Mouse (Mus musculus): ENCODE results near the gene Patj.
"Not testable (repeated sequence)": the region's sequence is repeated elsewhere in the genome, so short reads cannot be mapped to it uniquely, and the experiment has no call there.

Gene Patj

DNA sequence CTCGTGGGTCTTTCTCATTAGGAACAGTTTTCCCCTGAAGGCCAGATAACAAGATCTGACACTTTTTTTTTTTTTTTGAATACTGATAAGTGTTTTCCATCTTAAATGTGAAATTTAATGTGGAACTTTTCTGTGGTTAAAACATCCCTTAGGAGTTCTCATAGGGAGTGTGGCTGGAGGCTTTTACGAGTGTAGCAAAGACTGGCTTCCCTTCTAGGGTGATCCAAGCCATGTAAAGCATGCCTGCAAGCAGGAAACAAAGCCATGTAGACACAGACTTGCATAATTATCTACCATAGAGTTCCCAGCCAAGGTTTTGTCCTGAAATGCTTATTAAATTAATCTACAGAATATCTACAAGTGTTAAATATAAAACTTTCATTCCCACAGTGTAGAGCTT lies 263.4 kb downstream of the Patj start:
- no peak for DNase-seq (ENCODE audit: low spot score)

DNA sequence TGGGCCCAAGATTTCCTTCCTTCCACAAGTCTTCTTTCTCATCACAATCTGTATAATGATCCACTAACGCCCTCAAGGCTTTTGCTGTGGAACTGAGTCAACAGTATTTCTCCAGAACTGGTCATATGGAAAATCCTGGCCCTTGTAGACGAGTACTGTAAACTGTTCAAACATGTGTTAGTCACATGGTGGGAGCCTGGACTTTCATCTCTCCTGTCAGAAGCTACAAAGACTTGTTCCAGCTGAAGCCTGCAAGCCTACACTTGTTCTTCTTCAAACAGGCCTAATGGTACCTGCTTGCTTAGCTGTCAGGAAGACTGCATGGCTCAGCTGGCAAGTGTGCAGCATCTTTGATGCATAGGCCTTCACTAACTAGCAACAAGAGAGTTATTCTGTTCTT lies 264.9 kb downstream of the Patj start:
- DNase-seq (ENCODE audit: low spot score) = no peak

DNA sequence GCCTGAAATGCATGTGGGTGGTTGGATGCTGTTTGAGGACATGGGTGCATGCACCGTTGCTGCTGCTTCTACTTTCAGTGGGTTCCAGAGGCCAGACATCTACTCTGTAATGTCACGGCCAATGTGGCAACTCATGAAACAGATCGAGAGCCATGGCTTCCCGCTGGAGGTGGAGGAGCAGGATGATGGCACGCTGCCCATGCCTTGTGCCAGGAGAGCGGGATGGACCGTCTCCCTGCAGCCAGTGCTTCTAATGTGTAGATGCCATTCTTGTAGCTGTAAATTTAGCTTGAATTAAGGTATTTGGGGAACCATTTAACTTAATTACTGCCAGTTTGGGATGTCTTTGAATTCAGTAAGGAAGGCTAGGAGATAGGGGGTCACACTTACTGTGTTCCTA lies 270.3 kb downstream of the Patj start:
- no peak for DNase-seq (ENCODE audit: low spot score)

DNA sequence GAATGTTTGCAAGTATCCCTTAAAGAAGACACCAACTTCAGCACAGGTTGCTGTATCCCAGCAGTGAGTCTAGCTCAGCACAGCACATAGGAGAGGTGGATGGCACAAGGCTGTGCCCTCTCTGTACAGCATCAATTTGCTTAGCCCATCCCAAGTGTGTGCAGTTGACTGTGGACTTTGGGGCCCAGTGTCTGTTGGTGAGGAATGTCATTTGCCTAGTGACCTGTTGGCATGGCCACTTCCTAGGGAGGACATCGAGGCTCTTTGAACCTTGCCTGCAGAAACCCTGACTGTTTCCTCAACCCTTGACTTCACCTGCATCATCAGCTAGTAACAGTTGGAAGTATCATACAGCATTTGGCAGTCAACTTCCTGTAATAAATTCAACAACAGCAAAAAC lies 270.9 kb downstream of the Patj start:
- DNase-seq (ENCODE audit: low spot score) = no peak

DNA sequence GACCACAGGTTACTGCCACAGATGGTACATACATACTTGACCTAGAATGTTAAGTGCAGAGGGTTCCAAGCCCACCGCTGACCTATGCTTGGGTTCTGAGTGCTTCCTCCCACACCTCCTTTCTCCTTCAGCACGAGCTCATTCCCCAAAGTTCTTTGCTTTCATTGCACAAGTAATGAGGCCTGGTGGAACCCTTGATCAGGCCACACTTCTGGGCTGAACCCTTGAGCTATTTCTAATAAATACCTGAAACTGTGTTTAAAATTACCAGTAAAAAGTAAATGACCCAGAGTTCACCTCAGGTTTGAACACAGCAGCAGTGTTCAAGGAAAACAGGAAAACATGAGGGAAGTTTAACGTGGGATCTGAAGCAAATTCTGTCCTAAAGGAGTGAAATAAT lies 271.4 kb downstream of the Patj start:
- DNase-seq (ENCODE audit: low spot score) = no peak

DNA sequence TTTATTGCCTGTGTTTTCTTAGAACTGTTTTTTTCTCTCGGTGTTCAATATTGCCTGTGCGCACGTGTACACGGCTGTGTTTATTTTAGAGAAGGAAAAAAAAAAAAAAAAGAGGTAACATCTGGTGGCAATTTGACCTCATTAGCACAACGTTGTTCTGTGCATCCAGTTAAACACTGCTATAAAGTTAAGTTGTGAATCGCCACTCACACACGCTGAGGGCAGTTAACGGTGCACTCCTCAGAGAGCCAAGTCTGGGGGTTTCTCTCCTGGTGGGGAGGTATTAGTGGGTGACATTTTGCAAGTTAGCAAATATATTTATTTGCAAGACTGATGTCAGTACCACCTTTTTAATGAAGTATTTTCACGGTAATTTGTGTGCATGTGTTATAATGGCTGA lies 281.9 kb downstream of the Patj start:
- peak; percentile 37 for DNase-seq (ENCODE audit: low spot score)

DNA sequence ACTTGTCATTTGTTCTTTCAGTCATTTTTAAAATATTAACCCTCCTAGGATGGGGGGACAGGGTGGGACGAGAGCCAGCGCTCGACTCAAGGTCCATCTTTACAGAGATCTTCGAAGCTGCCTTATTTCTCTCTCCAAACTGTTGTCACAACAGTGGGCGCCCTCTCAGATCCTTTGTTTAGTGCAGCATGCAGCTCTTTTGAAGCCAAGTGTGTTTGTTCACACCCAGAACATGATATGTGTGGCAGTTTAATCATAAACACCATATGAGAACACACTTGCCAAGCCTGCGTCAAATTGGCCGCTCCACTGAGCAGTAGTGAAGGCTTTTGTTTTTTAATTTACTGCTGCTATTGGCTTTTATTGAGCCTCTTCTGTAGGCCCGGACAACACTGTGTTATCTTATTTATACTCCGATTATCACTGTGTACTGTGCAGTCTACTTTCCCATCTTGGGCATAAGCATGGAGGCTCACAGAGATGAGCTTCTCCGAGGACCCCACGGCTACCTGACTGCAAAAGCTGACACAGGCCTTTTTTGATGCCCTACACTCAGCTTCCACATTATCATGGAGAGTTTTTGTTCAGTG lies 291.2 kb downstream of the Patj start:
- no peak for DNase-seq (ENCODE audit: low spot score)

DNA sequence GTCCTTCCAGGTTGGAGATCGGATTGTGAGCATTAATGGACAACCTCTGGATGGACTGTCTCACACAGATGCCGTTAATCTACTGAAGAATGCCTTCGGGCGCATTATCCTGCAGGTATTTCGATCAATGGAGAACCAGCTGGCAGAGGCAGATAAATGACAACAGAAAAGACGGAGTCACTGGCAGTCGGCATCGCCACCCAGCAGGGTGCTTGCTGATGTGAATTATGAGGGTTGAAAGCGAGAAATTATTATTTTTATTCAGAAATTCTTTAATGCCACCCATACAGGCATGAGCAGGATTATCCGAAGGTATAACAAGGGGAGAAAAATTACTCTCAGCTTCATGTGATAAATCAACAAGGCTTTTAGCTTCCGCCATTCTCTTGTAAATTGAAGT lies 292.5 kb downstream of the Patj start:
- no peak for DNase-seq (ENCODE audit: low spot score)

DNA sequence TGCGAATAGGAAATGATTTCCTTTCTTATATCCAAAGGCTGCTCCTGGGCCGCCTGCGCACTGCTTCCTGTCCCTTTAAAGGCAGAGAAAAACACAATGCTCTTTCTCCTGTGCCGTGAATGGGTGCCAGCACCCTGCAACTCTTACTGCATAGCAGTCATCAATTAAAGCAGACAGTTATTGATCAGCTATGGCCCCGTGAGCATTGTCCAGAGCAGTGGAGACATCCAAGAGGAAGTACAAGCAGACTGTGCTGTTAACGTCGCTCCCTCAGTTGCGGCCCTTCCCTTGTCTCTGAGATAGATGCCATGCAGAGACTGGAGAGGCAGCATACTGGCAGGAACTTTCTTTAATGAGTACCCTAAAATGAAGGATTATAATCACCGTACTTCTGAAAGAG lies 292.9 kb downstream of the Patj start:
- DNase-seq (ENCODE audit: low spot score) = no peak

DNA sequence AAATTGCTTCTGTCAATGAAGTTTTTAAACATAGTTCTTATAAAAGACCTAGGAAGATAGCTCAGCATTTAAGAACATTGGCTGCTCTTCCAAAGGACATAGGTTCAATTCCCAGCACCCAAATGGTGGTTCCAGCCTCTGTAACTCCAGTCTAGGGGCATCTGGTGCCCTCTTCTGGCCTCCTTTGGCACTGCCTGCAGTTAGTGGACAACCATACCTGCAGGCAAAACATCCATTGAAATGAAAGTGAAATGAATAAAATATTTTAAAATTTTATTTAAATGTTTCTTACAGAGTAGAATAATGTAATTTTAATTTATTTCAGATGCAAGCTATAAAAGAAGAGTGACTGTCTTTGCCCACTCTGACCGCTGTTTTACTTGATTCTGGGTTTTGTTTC lies 294.4 kb downstream of the Patj start:
- DNase-seq (ENCODE audit: low spot score) = no peak

DNA sequence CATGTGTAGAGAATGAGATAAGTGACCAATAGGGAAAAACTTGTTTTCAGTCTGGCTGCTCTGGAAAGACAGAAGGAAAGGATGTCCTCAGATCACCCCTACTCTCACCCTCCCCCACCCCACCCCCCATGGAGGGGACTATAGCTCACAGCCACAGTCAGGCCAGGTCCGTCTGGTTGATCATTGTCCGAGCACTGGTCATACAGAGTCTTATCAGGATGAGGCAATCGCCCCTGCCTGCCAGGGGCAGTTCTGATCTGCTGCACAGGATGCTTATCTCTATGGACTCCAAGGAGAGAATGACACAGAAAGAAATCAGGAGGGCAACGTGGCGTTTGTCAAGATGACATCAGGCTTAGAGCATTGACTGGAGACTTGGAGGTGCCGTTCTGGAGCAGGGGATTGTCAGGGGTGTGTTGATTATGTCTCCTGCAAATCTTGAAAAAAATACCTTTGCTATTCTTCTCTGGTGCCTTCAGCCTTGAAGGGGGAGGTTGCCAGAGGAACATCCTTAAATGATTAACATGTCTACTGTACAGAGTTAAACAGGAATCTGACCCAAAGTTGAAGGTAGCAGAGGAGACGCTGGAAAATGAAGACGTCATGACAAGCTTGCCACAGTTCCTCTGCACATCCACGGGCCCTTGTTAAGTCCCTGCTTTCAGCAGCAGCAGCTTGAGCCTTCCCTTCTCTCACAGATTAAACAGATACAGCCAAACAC lies 298.0 kb downstream of the Patj start:
- DNase-seq (ENCODE audit: low spot score) = no peak

DNA sequence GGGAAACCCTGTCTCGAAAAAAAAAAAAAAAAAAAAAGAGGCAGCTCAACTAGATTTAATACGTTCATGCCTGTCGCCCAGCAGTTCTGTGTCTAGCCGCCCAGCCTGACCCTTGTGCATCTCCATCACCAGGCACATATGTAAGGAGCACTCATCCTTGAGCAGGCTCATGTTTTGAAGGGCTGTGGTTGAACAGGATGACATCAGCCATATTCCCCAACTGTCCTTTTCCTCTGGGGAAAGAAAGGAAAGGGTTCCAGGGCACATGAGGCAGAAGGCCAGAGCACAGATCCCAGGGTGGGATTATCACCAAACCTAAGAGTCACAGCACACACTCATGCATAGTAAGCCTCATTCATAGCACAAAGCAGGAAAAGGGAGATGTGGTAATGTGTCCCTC lies 302.3 kb downstream of the Patj start:
- no peak for DNase-seq (ENCODE audit: low spot score)

DNA sequence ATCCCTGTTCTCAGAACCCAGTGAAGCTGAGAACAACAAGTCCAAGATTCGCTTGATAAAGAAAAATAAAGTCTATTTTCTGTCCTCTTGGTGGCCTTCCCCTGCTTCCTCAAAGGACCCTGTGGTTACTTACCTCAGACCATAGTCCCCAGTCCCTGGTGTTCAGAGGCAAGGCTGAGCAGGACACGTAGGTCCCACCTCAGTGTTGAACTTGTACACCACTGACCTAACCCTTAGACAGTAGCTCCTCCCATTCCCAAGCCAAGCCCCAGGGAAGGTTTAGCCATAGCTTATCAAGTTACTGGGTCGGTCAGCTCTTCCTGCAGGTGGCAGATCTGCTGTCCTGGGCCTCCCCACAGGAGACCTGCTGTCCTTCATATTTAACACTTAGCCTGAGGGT lies 303.3 kb downstream of the Patj start:
- DNase-seq (ENCODE audit: low spot score) = no peak

DNA sequence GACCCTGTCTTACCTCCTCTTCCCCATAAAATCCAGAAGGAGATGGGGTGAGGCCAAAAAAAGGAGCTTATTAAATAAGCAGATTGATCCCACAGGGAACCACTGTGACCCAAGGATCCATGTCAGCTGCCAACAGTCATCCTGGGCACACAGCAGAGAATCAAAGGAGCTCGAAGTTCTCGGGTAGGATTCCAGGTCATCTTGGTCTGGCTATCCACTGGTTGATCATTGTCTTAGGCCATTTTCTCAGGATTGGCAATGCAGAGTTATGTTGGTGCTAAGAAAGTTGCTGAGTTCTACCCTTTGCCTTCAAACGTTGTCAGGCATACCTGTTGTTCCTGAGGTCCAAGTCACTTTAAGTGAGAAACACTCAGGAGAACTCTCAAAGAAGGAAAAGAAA lies 304.6 kb downstream of the Patj start:
- DNase-seq (ENCODE audit: low spot score) = no peak

DNA sequence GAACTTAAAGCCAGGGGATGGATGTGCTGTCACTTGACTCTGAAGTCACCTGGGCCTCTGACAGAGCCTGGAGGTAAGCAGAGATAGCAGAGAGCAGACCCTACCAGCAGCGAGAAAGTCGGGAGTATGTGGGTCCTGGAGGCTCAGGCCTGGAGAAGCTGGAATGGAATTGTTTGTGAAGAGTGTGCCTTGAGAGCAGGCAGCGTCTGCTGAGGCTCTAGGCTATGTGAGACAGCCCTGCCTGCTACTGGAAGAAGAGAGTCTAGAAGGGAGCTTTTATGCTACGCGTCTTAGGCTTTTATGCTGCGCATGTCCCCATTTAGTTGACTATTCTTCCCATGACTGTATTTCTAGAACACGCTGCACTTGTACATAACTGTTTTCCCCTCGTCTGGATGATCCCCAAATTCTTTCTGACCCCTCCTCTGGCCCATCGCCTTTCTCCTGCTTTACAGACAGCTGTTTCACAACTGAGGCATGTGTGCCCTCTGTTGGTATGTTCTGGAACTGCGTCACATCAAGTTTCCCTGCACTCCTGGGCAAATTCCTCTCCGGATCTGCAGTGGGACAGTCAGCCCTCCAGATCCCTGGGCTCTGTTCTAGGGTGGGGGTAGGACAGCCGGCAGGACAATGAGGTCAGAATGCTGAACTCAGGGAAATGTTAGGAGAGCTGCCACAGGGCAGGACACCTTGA lies 306.8 kb downstream of the Patj start:
- peak; percentile 90 for DNase-seq (ENCODE audit: low spot score)

DNA sequence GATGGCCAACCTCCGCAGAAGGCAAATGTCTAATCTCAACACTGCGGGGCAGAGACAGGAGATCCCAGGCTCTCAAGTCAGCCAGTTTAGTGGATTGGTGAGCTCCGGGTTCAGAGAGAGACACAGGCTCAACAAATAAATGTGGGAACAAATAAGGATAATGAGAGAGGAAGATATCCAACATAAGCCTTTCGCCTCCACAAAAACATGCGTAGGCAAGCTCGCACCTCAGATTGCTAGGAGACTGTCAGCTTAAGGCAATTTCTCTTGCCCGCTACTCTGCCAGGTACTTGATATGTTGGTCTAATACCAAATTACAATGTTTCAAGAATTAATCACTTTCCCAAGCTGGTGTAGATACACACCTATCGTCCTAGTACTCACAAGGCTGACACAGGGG lies 315.3 kb downstream of the Patj start:
- no peak for DNase-seq (ENCODE audit: low spot score)

DNA sequence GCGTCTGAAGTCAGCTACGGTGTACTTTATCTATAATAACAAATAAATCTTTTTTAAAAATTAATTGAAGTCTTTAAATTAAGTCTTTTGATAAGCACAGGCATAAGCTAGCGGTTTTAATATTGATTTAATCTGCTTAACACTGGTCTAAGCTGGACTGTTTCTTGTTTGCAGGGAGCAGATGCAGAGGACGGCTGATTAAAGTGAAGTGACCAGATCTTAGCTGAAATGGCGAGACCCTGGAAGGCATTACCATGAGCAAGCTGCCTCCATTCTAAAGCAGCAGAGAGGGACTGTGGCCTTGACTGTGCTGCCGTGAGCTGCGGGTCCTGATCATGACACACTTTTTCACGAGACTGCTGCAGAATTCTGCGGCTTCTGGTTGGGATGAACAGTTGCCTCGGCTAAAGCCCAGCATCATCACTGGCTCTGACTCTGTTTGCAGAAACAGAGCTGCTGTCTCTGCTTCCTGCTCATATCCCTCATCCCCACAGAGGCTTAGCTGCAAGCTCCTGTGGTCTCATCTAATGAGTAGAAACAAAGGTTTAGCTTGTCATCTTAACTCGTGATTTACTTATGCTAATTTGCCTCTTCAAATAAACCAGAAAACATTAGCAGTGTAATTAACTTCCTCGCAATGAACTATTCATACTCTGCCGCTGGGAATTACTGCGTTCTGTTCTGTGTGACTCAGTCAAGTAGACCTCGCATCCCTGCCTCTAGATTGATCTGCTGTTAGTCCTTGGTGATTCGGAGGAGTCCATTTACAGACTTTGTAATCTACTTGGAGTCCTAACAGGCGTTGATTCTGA lies 322.4 kb downstream of the Patj start:
- DNase-seq (ENCODE audit: low spot score) = no peak

DNA sequence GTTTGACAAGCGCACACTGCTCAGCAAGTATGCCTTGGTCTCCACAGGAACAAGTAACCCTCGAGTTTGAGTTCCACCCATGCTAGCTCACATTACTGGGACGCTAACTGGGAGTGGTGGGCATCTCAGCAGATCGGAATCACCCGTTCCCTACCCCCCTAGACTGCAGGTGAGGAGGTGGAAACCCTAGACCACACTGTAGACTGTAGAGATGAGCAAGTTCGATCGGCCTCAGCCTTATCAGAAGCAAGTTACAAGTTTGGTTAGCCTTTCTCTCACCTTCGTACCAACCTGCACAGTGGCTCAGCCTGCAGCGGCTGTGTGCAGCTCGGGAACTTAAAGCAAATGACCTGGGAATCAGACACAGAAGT lies 322.9 kb downstream of the Patj start:
- DNase-seq (ENCODE audit: low spot score) = no peak

DNA sequence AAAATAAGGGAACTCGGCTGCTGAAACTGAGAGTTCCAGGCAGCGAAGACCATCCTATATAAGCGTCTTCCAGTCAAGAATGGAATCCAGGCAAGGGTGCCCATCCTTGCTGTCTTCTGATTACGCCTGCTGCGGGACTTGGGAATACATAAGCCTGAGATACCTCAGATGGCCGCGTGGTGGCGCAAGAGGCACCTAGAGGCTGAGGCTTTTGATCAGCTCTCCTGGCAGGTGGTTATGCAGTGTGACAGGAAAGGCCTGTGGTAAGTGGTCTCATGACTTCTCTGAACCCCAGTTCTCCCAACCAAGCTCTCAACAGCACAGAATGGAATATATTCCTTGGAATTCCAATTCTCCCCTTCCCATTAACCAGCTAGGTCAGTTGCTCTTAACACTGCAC lies 326.9 kb downstream of the Patj start:
- DNase-seq (ENCODE audit: low spot score) = peak; percentile 85

DNA sequence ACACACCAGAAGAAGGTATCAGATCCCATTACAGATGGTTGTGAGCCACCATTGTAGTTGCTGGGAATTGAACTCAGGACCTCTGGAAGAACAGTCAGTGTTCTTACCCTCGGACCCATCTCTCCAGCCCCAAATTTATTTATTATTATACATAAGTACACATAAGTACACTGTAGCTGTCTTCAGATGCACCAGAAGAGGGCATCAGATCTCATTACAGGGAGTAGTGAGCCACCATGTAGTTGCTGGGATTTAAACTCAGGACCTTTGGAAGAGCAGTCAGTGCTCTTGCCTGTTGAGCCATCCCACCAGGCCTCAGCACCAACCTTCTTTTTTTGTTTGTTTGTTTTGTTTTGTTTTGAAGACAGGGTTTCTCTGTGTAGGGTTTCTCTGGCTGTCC lies 329.1 kb downstream of the Patj start:
- DNase-seq (ENCODE audit: low spot score) = not testable (repeated sequence)

DNA sequence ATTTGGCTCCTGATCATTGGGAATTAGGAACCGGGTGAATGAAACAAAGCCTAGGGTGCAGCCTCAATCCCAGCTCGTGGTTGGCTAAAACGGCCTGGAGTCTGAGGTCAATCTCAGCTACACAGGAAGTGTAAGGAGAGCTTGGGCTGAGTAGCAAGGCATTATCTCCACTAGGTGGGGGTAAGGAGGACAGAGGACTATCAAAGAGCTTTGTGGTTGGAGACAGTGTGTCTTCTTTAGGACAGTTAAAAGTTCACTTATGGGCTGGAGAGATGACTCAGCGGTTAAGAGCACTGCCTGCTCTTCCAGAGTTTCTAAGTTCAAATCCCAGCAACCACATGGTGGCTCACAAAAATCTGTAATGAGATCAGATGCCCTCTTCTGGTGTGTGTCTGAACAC lies 329.9 kb downstream of the Patj start:
- peak; percentile 61 for DNase-seq (ENCODE audit: low spot score)

DNA sequence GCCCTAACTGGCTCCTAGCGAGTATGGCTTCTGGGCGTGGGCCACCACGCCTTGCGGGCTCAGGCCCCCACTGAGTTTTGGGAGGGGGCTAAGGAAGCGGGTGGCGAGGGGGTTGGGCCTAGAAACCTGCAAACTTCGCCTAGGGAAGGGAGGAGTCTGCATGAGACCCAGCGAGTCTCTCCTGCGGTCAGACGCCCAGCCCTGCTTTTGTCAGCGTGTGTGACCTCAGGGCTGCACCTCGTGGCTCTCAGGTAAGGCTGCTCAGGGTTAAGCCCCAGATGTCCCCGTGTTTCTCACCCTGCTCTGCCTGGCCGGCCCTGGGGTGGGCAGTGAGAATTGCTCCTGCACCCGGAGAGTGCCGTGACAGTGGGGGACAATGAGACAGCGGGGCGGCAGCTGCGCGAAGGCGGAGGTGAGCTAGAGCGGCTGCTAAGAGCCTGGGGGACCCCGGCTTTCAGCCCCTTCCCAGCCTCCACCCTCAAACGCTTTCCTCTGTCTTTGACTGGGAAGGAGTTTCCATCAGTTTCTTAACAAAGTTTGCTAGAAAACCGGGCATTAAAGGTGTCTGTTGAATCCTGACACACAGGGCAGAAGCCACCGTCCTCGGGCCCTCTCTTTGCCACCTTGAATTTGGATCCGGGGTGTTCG lies 331.1 kb downstream of the Patj start, which contains the start of gene L1td1:
Gene L1td1 (plus strand): TSS at position 145 of the 648 bp plus-strand sequence.
- peak; percentile 15 for DNase-seq (ENCODE audit: low spot score)
